Mouse (Mus musculus): ENCODE results near the gene Map6.

- TF ChIP-seq CTCF (IDR thresholded peaks at IDR 0.05; ENCODE audit: low read depth) (no peak; the same call in 1 of the 2 replicates), EP300 (IDR thresholded peaks at IDR 0.05; ENCODE audit: low read depth) (no peak)
Observed at GRCm38 (mm10) chr7:99384101-99384611, 116.9 kb downstream of the Map6 start.
